Mouse (Mus musculus): ENCODE measurements around the gene Galnt10.

DNA sequence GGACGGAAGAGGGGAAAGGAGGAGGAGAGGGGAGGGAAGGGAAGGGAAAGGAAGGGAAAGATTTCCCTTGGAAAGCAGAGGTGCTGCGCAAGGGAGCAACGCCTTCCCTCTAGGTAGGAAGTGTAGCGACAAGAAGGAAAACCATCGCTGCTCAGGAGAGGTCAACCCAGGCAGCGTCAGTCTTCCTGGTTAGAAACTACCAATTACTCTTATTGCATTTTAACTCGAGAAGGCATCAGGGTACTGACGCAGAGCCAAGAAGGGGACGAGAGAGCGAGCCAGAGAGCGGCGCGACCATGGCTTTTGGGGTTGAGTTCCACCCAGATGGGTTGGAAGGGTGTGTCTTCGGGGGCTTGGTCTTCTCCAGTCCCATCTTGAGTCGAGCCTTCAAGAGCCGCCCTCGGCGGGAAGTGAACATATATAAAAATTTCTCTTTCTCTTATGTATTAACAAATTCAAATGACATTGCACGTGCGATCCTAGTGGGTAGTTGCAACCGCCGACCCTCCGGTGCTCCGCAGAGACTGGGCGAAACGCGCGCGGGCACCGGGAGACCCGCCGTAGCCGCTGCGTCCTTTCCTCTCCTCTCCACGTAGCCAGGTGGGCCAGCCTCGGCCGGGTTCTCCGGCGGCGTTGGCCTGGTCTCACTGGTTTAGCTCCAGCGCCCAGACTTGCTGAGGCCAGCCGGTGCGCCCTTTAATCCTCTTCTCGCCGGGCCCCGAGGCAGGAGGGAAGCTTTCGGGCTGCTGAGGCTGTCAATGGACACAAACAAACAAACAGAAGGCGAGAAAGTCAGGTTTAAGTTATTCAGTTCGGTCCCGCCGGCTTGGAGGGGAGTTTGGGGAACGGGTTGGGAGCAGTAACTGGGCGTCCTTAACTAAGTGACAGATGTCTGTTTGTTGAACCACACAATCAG is 184.0 kb downstream of the Galnt10 start:
- TF ChIP-seq POLR2A (IDR thresholded peaks at IDR 0.05; ENCODE audit: borderline replicate concordance, insufficient read depth, low read length) (no peak), CTCF (IDR thresholded peaks at IDR 0.05; ENCODE audit: borderline replicate concordance, insufficient read depth, low read depth, low read length) (no peak)

Measured in cerebellum, adult 2 months (tissue).